Mouse (Mus musculus): ENCODE results near the gene Abca5. TPM values are rescaled to one million over a fixed set of nuclear protein-coding genes. Genes with fewer than 3 reads are reported as not detected.

Gene Abca5
- polyA plus RNA-seq (2015; fragmentation: Nextera tagmentation; extraction: Ambion mirVana): 6.1 and 7.9 TPM in 2 replicates

DNA sequence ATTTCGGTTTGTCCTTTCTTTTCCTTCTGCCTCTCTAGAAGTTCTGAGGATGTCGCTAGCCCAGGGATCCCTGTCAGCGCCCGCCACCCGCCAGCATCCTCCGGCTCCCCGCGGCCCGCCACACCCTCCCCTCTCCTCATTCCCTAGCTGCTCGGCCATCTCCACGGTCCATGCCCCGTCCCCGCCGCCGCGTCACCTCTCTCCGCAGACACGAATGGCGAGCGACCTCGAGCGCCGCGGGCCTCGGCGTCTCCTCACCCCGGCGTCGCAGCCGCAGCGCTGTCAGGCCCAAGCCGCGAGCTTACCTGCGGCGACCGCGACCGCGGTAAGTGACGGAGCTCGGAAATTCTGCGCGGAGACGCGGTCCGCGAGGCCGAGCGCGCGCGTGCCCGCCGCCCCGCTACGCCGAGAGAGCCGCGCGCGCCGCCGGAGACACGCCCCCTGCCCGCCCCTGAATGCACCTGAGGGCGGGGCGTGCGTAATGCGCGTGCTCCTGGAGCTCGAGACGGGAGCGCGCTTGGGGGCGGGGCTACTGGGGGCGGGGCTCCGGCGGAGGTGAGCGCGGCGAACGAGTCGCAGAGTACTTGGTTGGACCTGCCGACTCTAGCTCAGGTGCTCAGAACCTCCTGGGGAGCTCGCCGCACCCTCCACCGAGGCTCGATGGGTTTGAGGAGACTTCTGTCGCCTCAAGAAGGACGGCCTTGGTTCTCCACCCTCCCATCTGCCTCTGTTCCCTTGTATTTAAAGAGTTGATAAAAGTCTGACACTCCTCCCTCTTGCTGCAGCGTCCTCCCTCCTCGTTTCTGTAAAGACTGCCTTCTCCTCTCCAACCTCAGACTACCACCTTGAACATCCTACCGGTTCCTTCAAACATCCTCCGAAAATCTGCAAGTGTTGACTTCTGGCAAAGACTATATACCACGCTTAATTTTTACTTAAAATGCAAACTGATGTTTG, at the start of gene Abca5:
TSS of gene Abca5 (minus strand) at position 428 of the 957 bp plus-strand sequence.
- H3K9ac ChIP-seq: peak within 1 kb of the TSS; percentile 63
- WGBS: under 1% methylated on average over 95 of the region's 95 CpGs
- peak within 1 kb of the TSS; percentile 55; the same call in 1 of the 2 replicates for H3K27ac ChIP-seq
- no peaks in the 10 kb centered on the region for H3K36me3 ChIP-seq
- ATAC-seq (ENCODE audit: insufficient number of reproducible peaks, low FRiP score, low TSS enrichment, low read depth): peak; percentile 86
- H3K4me1 ChIP-seq: peaks cover 6% of the 10 kb centered on the region
- H3K4me2 ChIP-seq: peak within 1 kb of the TSS; percentile 81
- H3K27me3 ChIP-seq: peaks cover 4% of the 10 kb centered on the region; the same call in 1 of the 2 replicates
- no peaks in the 10 kb centered on the region for H3K9me3 ChIP-seq
- peak within 1 kb of the TSS; percentile 64 for H3K4me3 ChIP-seq

DNA sequence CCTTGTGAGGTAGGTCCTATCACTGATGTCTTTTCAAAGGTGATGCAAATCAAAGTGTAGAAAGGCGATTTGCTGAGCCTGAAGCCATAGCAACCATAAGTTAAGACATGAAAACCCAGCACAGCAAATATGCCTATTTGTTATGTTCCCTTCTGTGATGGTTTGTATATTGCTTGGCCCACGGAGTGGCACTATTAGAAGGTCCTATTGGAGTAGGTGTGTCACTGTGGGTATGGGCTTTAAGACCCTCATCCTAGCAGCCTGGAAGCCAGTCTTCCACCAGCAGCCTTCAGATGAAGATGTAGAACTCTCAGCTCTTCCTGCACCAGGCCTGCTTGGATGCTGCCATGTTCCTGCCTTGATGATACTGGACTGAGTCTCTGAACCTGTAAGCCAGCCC, 48.0 kb upstream of the Abca5 start:
- Histone ChIP-seq H3K4me2 (no peak overlapping the region), H3K27me3 (no peaks in the 10 kb centered on the region), H3K9ac (no peak overlapping the region), H3K27ac (no peak overlapping the region), H3K4me1 (peaks cover 2% of the 10 kb centered on the region; the same call in 1 of the 2 replicates), H3K9me3 (no peaks in the 10 kb centered on the region), H3K4me3 (no peak overlapping the region), H3K36me3 (no peaks in the 10 kb centered on the region)
- ATAC-seq (ENCODE audit: insufficient number of reproducible peaks, low FRiP score, low TSS enrichment, low read depth): no peak
- WGBS: 82% methylated on average over 2 of the region's 2 CpGs

DNA sequence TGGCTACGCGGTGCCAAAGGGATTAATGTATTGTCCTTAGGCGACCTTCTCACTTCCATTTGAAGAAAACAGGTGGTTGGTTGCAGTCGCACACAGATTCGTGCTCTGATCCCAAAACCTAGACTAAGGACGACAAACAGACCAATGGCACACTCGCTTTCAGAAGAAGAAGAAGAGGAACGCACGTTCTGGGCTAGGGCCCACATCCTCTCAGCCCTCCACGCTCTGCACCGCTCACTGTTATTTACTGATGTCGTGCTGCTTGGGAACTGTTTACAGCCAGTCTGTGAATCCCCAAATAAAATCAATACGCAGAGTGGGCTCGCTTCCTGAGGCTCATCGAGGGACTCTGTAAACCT, 42.8 kb upstream of the Abca5 start:
- Histone ChIP-seq H3K4me1 (peaks cover 13% of the 10 kb centered on the region), H3K27ac (peak overlapping the region; percentile 75)
- no peak for ATAC-seq (ENCODE audit: insufficient number of reproducible peaks, low FRiP score, low TSS enrichment, low read depth)

DNA sequence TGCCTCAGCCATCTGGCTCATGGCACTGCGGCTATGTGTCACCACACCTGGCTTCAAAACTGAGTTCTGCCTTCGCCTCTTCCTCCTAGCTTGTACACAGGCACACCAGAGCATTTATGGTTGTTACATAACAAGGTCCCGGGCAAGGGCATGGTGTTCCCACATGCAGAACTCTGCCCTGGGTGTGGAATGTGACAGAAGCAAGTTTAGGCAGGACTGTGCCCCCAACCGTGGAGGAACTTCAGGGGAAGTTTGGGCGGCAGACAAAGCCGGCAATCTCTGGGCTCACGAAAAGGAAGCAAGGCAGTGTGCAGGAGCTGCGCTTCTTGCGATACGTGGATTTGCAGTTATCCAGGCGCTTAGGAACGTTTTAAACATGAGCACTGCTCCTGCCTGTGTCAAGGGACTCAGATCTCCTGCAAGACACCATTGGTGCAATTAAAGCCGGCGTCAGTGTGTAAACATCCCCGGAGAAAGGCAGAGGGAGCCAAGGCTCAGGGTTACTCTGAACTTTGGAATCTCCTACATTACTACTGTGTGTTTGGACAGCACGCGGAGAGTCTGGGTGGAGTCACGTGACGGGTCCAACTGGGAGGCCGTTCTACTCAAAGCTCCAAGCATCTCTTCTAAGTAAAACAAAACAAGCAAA, 42.3 kb upstream of the Abca5 start:
- Histone ChIP-seq H3K27ac (peak overlapping the region; percentile 75), H3K4me2 (peak overlapping the region; percentile 80), H3K27me3 (no peaks in the 10 kb centered on the region), H3K9ac (peak overlapping the region; percentile 21; the same call in 1 of the 2 replicates), H3K36me3 (no peaks in the 10 kb centered on the region), H3K9me3 (no peaks in the 10 kb centered on the region), H3K4me1 (peaks cover 13% of the 10 kb centered on the region), H3K4me3 (peak overlapping the region; percentile 39)
- peak; percentile 55; the same call in 1 of the 2 replicates for ATAC-seq (ENCODE audit: insufficient number of reproducible peaks, low FRiP score, low TSS enrichment, low read depth)
- 4% methylated on average over 20 of the region's 20 CpGs for WGBS

More for the DNA sequence above, 42.8 kb upstream of the Abca5 start:
- WGBS: 17% methylated on average over 15 of the region's 15 CpGs
- Histone ChIP-seq H3K27me3 (no peaks in the 10 kb centered on the region), H3K36me3 (no peaks in the 10 kb centered on the region), H3K4me3 (peak overlapping the region; percentile 39), H3K4me2 (peak overlapping the region; percentile 80), H3K9me3 (no peaks in the 10 kb centered on the region), H3K9ac (no peak overlapping the region)

DNA sequence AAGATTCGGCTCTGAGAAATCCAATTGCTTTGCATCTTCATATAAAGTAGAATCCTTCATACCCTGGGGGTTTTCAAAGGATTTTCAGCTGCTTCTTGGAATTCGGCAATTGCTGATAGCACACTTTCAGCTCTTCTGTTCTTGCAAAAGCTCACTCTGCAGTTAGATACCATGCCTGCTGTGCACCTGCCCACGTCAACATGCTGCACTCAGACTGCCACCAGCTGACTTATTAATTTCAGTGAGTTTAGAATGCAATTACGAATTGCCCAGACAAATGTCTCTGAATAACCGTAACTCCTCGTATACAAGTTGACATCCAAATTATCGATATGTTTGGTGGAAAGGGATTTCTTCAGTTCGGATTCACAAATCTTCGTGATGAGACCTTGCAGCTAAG, 36.5 kb upstream of the Abca5 start:
- ATAC-seq (ENCODE audit: insufficient number of reproducible peaks, low FRiP score, low TSS enrichment, low read depth): no peak

DNA sequence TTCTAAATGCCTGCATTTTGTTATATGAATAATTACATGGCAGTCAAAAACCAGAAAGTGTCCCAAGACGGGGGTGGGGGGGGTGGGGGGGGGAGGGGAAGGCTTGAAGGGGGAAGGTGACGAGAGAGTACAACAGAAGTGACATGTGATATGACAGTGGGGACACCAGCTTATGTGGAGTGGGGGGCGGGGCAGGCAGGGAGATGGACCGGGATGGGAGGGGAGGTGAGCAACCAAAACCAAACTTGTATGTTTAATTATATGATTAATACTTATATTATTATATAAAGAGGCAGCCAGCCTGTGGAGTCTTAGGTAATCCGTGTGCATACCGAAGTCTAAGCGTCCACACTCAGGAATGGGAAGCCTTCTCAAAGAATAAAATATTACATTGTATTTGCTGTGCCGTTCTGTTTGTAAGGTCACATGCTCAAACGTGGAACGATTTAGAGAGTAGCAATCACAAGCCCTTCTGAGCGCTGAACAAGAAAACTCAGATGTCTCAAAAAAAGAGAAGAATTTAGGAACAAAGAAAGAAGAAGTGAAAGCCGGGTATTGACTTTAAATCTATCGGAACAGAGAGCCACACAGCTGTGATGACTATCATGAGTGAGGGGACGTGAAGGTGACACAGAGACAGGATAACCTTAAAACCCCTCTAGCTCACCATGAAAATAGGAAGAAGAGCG, 34.9 kb upstream of the Abca5 start:
- ATAC-seq (ENCODE audit: insufficient number of reproducible peaks, low FRiP score, low TSS enrichment, low read depth): no peak
- Histone ChIP-seq H3K27ac (no peak overlapping the region), H3K9ac (no peak overlapping the region), H3K36me3 (no peaks in the 10 kb centered on the region), H3K9me3 (no peaks in the 10 kb centered on the region), H3K27me3 (no peaks in the 10 kb centered on the region), H3K4me3 (no peak overlapping the region), H3K4me2 (no peak overlapping the region), H3K4me1 (peaks cover 6% of the 10 kb centered on the region; the same call in 1 of the 2 replicates)
- WGBS: 73% methylated on average over 15 of the region's 15 CpGs

More for the DNA sequence above, 36.5 kb upstream of the Abca5 start:
- H3K27ac ChIP-seq: no peak overlapping the region
- no peak overlapping the region for H3K9ac ChIP-seq
- no peak overlapping the region for H3K4me2 ChIP-seq
- WGBS: 66% methylated on average over 9 of the region's 9 CpGs
- no peaks in the 10 kb centered on the region for H3K9me3 ChIP-seq
- H3K4me1 ChIP-seq: peaks cover 6% of the 10 kb centered on the region; the same call in 1 of the 2 replicates
- no peaks in the 10 kb centered on the region for H3K36me3 ChIP-seq
- no peak overlapping the region for H3K4me3 ChIP-seq
- no peaks in the 10 kb centered on the region for H3K27me3 ChIP-seq

DNA sequence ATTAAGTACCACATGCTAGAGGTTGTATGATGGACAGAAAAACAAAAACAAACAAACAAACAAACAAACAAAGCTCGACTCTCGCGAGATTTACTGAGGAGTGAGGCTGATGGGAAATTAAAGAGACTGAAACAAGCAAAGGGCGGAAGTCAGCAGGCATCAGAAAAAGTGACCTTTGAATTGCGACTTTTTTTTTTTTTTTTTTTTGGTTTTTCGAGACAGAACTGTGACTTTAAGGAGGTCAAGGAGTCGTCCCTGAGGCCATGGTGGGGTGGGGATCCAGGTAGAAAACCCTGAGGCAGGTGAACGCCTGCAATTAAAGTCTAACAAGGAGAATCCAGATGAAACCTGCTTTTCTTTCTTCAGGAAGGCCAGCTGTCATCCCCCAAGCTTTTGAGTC, 34.3 kb upstream of the Abca5 start:
- no peak for ATAC-seq (ENCODE audit: insufficient number of reproducible peaks, low FRiP score, low TSS enrichment, low read depth)
- H3K27ac ChIP-seq: no peak overlapping the region
- WGBS: 58% methylated on average over 8 of the region's 8 CpGs

DNA sequence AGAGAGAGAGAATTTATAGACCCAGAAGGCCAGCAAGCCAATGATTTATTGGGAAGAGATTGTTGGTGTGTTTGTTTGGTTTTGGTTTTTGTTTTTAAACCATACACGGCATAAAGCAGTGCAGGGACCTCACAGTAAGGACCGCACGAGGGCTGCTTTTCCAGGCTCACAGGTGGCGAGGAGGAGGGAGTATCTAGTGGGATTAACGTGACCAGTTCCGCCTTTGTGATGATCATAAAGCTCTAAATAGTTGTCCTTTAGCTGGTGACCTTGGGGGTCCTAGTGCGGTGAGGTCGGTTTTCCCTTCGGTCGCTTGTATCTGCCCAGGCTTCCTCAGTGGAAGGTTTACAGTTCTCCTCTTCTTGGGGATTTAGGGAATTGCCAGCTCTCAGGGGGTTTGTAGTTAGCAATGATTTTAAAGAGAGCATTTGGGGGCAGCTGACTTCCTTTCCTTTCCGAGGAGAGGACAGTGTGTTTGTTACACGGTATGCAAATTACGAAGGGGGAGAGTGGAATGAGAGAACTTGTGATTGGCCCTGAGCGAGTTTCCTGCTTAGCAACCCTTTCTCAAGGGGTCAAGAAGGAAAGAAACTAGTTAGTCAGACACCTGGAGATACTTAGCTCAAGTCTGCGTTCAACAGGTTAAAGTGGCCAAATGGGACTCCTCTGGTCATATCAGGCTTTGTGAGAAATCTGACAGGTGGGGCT, 31.9 kb upstream of the Abca5 start:
- H3K9ac ChIP-seq: no peak overlapping the region
- H3K27me3 ChIP-seq: no peaks in the 10 kb centered on the region
- no peaks in the 10 kb centered on the region for H3K9me3 ChIP-seq
- 14% methylated on average over 15 of the region's 15 CpGs for WGBS
- peaks cover 6% of the 10 kb centered on the region; the same call in 1 of the 2 replicates for H3K4me1 ChIP-seq
- ATAC-seq (ENCODE audit: insufficient number of reproducible peaks, low FRiP score, low TSS enrichment, low read depth): no peak
- H3K27ac ChIP-seq: no peak overlapping the region
- H3K36me3 ChIP-seq: no peaks in the 10 kb centered on the region
- H3K4me3 ChIP-seq: no peak overlapping the region
- no peak overlapping the region for H3K4me2 ChIP-seq

More for the DNA sequence above, 34.3 kb upstream of the Abca5 start:
- Histone ChIP-seq H3K9me3 (no peaks in the 10 kb centered on the region), H3K4me2 (no peak overlapping the region), H3K27me3 (no peaks in the 10 kb centered on the region), H3K36me3 (no peaks in the 10 kb centered on the region), H3K4me3 (no peak overlapping the region), H3K9ac (no peak overlapping the region), H3K4me1 (peaks cover 6% of the 10 kb centered on the region; the same call in 1 of the 2 replicates)

DNA sequence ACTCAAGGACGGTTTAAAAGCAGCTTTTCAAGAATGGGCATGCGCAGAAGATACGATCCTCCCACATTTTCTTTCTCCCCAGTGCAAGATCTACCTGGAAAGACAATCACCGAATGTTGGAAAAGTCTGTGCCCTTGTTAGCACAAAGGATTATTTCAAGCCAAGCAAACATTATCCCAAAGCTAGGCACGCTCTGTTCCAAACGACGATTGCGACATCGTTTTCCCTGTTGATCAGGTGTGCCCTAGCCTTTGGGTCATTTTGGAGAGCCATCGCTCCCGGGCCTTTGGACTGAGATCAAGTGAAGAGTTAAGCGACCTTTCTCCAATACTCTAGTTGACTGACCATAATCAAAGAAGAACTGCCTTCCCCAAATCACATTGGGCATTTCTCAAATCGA, 30.1 kb upstream of the Abca5 start:
- Histone ChIP-seq H3K4me3 (no peak overlapping the region), H3K9me3 (no peaks in the 10 kb centered on the region), H3K4me1 (peaks cover 6% of the 10 kb centered on the region; the same call in 1 of the 2 replicates), H3K27me3 (no peaks in the 10 kb centered on the region), H3K4me2 (no peak overlapping the region), H3K36me3 (no peaks in the 10 kb centered on the region), H3K9ac (no peak overlapping the region), H3K27ac (no peak overlapping the region)
- no peak for ATAC-seq (ENCODE audit: insufficient number of reproducible peaks, low FRiP score, low TSS enrichment, low read depth)
- WGBS: 86% methylated on average over 13 of the region's 13 CpGs

DNA sequence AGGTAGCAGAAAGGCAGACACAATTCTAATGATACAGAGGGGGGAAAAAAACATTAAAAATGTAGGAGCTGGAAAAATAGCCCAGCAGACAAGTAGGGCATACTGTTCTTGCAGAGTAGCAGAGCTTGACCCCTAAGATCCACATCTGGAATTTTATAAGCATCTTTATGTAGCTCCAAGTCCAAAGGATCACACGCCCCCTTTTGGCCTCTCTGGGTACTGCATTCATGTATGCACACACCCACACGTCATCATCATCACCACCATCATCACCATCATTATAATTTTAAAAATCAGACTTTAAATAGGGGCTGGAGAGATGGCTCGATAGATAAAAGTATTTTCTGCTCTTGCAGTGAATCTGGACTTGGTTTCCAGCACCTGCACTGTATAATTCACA, 29.4 kb upstream of the Abca5 start:
- peaks cover 6% of the 10 kb centered on the region; the same call in 1 of the 2 replicates for H3K4me1 ChIP-seq
- no peak overlapping the region for H3K27ac ChIP-seq
- no peak overlapping the region for H3K9ac ChIP-seq
- H3K36me3 ChIP-seq: no peaks in the 10 kb centered on the region
- ATAC-seq (ENCODE audit: insufficient number of reproducible peaks, low FRiP score, low TSS enrichment, low read depth): no peak
- H3K4me3 ChIP-seq: no peak overlapping the region
- no peak overlapping the region for H3K4me2 ChIP-seq
- H3K9me3 ChIP-seq: no peaks in the 10 kb centered on the region
- H3K27me3 ChIP-seq: no peaks in the 10 kb centered on the region
- WGBS: 77% methylated on average over 3 of the region's 3 CpGs

DNA sequence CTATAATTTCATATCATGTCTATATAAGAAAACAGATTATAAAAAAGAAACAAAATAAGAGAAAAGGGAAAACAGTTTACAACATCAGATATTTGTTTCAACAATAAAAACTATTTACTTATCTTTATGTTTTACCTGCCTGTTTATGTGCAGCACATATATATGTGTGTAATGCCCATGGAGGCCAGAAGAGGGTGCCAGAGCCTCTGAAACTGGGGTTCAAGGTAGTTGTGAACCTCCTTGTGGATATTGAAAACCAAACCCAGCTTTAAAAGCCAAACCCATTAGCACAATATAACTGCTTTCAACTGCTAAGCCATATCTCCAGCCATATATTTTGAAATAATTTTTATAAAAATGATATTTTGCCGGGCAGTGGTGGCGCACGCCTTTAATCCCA, 27.5 kb upstream of the Abca5 start:
- no peaks in the 10 kb centered on the region for H3K27me3 ChIP-seq
- H3K9ac ChIP-seq: no peak overlapping the region
- 71% methylated on average over 3 of the region's 3 CpGs for WGBS
- H3K4me3 ChIP-seq: no peak overlapping the region
- H3K4me1 ChIP-seq: peaks cover 6% of the 10 kb centered on the region; the same call in 1 of the 2 replicates
- H3K27ac ChIP-seq: no peak overlapping the region
- no peak for ATAC-seq (ENCODE audit: insufficient number of reproducible peaks, low FRiP score, low TSS enrichment, low read depth)
- no peaks in the 10 kb centered on the region for H3K9me3 ChIP-seq
- no peak overlapping the region for H3K4me2 ChIP-seq
- no peaks in the 10 kb centered on the region for H3K36me3 ChIP-seq

Data from limb, embryonic 15.5 days (tissue).